Mouse (Mus musculus) stomach, embryonic 16.5 days (tissue): ENCODE measurements around the gene Pafah1b3. TPM values are rescaled to one million over a fixed set of nuclear protein-coding genes. Genes with fewer than 3 reads are reported as not detected.
A peak's percentile ranks its signal among the peaks of the same experiment; 100 is the strongest.
"Not testable (repeated sequence)": the region's sequence is repeated elsewhere in the genome, so short reads cannot be mapped to it uniquely, and the experiment has no call there.

Experiments
- ATAC-seq: fragments of 200-750 bp; cut with Nextera tagmentation; 2 replicates; pipeline ENCODE4 v1.8.0; 2017; ENCODE audit warnings: moderate number of reproducible peaks, moderate TSS enrichment; ENCODE audit not compliant: insufficient read depth, low FRiP score
- H3K27ac ChIP-seq: fragments of 300-500 bp; sonication (generic); 2 replicates; pipeline ENCODE4 v1.5.1; 2014; ENCODE audit warnings: low read length
- H3K27me3 ChIP-seq: fragments of 300-500 bp; sonication (generic); 2 replicates; pipeline ENCODE4 v1.6.1; 2014; ENCODE audit warnings: low read length, control low read depth, mixed read lengths; ENCODE audit not compliant: control insufficient read depth, insufficient read depth
- H3K36me3 ChIP-seq: fragments of 300-500 bp; sonication (generic); 2 replicates; pipeline ENCODE4 v1.6.1; 2014; ENCODE audit warnings: low read length; ENCODE audit not compliant: control insufficient read depth, insufficient read depth
- H3K4me1 ChIP-seq: fragments of 300-500 bp; sonication (generic); 2 replicates; pipeline ENCODE4 v1.6.1; 2014; ENCODE audit warnings: low read length, control low read depth, mixed read lengths; ENCODE audit not compliant: control insufficient read depth, insufficient read depth
- H3K4me2 ChIP-seq: fragments of 300-500 bp; sonication (generic); 2 replicates; pipeline ENCODE4 v1.6.1; 2014; ENCODE audit warnings: low read depth, low read length, mixed read lengths
- H3K4me3 ChIP-seq: fragments of 300-500 bp; sonication (generic); replicated peaks from 2 replicates; pipeline ENCODE4 v1.5.1; 2014; ENCODE audit warnings: mild to moderate bottlenecking, low read length
- H3K9ac ChIP-seq: fragments of 300-500 bp; sonication (generic); 2 replicates; pipeline ENCODE4 v1.6.1; 2014; ENCODE audit warnings: low read length
- H3K9me3 ChIP-seq: fragments of 300-500 bp; sonication (generic); replicated peaks from 2 replicates; pipeline ENCODE4 v1.6.1; 2016; ENCODE audit warnings: low read length, control low read depth; ENCODE audit not compliant: control insufficient read depth
- WGBS: fragments of 180-500 bp; shearing (Covaris S2); extraction: QIAGEN DNeasy Blood & Tissue Kit; methylation state at CpG from one replicate; pipeline ENCODE4 v1.1.7; 2014; 5-methylcytosine and 5-hydroxymethylcytosine counted together
- polyA plus RNA-seq: library from polyadenylated mRNA; unstranded; fragments of >200 nt; fragmentation: Nextera tagmentation; extraction: Ambion mirVana; gene quantifications from 2 replicates; pipeline ENCODE4 v1.2.1, GENCODE M21; 2015

The Pafah1b3 gene
- polyA plus RNA-seq, result 186 and 209 TPM in 2 replicates

- H3K36me3 ChIP-seq, result peaks cover 5% of the 10 kb centered on the region; the same call in 1 of the 2 replicates
- H3K4me1 ChIP-seq, result peaks cover 9% of the 10 kb centered on the region; the same call in 1 of the 2 replicates
- no peaks in the 10 kb centered on the region for H3K9me3 ChIP-seq
- ATAC-seq, result peak; percentile 91
- WGBS, result under 1% methylated on average over 51 of the region's 52 CpGs
- no peaks in the 10 kb centered on the region for H3K27me3 ChIP-seq
- H3K27ac ChIP-seq, result peak within 1 kb of the TSS; percentile 94
- H3K9ac ChIP-seq, result peak within 1 kb of the TSS; percentile 91
- H3K4me3 ChIP-seq, result peak within 1 kb of the TSS; percentile 61
- peak within 1 kb of the TSS; percentile 71 for H3K4me2 ChIP-seq
These were observed at the start of gene Pafah1b3 for GRCm38 (mm10) chr7:25297454-25298325. TSS of gene Pafah1b3 (minus strand) at chr7:25297986.

DNA sequence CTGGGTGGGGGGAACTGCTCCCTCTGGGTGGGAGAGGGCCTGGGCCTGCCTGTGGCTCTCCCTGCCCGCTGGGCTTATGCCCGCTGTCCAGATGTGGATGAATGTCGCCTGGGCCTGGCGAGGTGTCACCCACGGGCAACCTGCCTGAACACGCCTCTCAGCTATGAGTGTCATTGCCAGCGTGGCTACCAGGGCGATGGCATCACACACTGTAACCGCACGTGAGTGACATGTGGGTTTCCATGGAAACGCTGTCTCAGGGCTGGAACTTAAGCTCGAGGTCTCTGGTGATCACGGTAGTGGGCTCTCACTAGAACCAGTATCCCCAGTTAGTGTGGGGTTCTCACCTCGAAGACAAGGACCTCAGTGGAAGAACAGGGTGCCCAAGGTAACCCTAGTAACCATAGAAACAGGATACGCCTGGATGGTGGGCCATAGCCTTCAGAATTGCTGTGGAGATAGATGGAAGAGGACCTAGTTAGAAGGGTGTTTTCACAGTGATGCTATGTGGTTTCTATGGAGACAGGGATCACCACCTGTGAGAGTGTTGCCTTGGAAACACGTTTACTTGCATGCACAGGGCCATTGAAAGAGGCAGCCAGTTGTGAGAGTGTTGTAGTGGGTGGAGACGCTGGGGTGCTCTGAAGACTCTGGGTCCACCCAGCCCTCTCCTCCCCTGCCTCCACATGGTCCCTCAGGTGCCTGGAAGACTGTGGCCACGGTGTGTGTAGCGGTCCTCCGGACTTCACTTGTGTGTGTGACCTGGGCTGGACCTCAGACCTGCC, 43.4 kb upstream of the Pafah1b3 start:
- ATAC-seq, result no peak
- Histone ChIP-seq H3K4me3 (no peak overlapping the region), H3K36me3 (no peaks in the 10 kb centered on the region; the same call in 1 of the 2 replicates), H3K4me2 (no peak overlapping the region), H3K27me3 (no peaks in the 10 kb centered on the region), H3K4me1 (no peaks in the 10 kb centered on the region), H3K27ac (no peak overlapping the region), H3K9ac (no peak overlapping the region), H3K9me3 (no peaks in the 10 kb centered on the region)
- WGBS, result 82% methylated on average over 20 of the region's 20 CpGs

DNA sequence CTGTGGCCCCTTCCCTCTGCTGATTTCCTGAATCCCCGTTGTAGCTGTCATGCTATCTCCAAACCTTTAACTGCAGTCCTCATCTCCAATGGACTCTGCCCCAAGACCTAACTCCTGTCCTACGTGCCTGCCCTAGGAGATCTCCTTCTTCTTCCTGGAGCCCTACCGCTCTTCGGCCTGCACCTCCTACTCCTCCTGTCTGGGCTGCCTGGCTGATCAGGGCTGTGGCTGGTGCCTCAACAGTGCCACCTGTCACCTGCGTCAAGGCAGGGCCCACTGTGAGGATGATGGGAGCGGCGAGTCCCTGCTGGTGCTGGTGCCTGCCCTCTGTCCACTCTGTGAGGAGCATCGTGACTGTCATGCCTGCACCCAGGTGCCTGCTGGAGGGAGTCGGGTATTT, 41.5 kb upstream of the Pafah1b3 start:
- no peaks in the 10 kb centered on the region for H3K4me1 ChIP-seq
- H3K9ac ChIP-seq, result no peak overlapping the region
- H3K27me3 ChIP-seq, result no peaks in the 10 kb centered on the region
- ATAC-seq, result no peak
- WGBS, result 85% methylated on average over 9 of the region's 9 CpGs
- H3K36me3 ChIP-seq, result no peaks in the 10 kb centered on the region; the same call in 1 of the 2 replicates
- H3K9me3 ChIP-seq, result no peaks in the 10 kb centered on the region
- no peak overlapping the region for H3K4me3 ChIP-seq
- no peak overlapping the region for H3K27ac ChIP-seq
- no peak overlapping the region for H3K4me2 ChIP-seq

GRCm38 (mm10) chr7:25334472-25334871, 36.7 kb upstream of the Pafah1b3 start:
- H3K36me3 ChIP-seq, result no peaks in the 10 kb centered on the region; the same call in 1 of the 2 replicates
- no peaks in the 10 kb centered on the region for H3K9me3 ChIP-seq
- H3K4me3 ChIP-seq, result no peak overlapping the region
- H3K9ac ChIP-seq, result no peak overlapping the region
- ATAC-seq, result no peak
- no peaks in the 10 kb centered on the region for H3K27me3 ChIP-seq
- WGBS, result 87% methylated on average over 12 of the region's 12 CpGs
- no peak overlapping the region for H3K4me2 ChIP-seq
- H3K4me1 ChIP-seq, result no peaks in the 10 kb centered on the region
- H3K27ac ChIP-seq, result no peak overlapping the region

GRCm38 (mm10) chr7:25333596-25334307, 36.0 kb upstream of the Pafah1b3 start:
- no peaks in the 10 kb centered on the region; the same call in 1 of the 2 replicates for H3K36me3 ChIP-seq
- no peak overlapping the region for H3K27ac ChIP-seq
- no peaks in the 10 kb centered on the region for H3K27me3 ChIP-seq
- WGBS, result 44% methylated on average over 16 of the region's 16 CpGs
- no peaks in the 10 kb centered on the region for H3K9me3 ChIP-seq
- no peak overlapping the region for H3K4me3 ChIP-seq
- H3K4me1 ChIP-seq, result no peaks in the 10 kb centered on the region
- ATAC-seq, result peak; percentile 67; the same call in 1 of the 2 replicates
- H3K9ac ChIP-seq, result no peak overlapping the region
- H3K4me2 ChIP-seq, result no peak overlapping the region

DNA sequence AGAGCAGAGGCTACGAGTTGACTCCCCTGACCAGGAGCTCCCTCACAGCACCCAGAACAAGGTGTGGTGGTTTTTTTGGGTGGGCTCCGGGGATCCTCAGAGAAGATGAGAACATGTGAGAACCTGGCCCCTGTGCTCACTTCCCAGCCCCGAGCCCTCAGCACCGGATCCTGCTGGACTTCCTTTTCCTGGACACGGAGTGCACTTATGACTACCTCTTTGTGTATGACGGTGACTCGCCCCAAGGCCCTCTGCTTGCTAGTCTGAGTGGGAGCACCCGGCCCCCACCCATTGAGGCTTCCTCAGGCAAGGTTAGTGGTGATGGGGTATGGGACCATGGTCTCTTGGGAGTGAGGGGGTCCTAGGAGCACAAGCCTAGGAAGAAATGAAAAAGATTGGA, 28.4 kb upstream of the Pafah1b3 start:
- Histone ChIP-seq H3K4me3 (no peak overlapping the region), H3K36me3 (no peaks in the 10 kb centered on the region), H3K9me3 (no peaks in the 10 kb centered on the region), H3K27ac (no peak overlapping the region), H3K9ac (no peak overlapping the region), H3K4me1 (peaks cover 8% of the 10 kb centered on the region), H3K27me3 (no peaks in the 10 kb centered on the region), H3K4me2 (no peak overlapping the region)
- no peak for ATAC-seq
- 70% methylated on average over 8 of the region's 8 CpGs for WGBS

- not testable (repeated sequence) for H3K9me3 ChIP-seq, H3K4me2 ChIP-seq, H3K9ac ChIP-seq, H3K36me3 ChIP-seq, H3K27ac ChIP-seq, H3K4me3 ChIP-seq, ATAC-seq, H3K4me1 ChIP-seq, H3K27me3 ChIP-seq
- 89% methylated on average over 5 of the region's 6 CpGs for WGBS
These were observed 27.6 kb upstream of the Pafah1b3 start for GRCm38 (mm10) chr7:25325431-25325830.

GRCm38 (mm10) chr7:25323219-25323618, 25.4 kb upstream of the Pafah1b3 start:
- no peak for ATAC-seq
- Histone ChIP-seq H3K4me1 (peaks cover 8% of the 10 kb centered on the region), H3K9ac (no peak overlapping the region), H3K9me3 (no peaks in the 10 kb centered on the region), H3K27me3 (no peaks in the 10 kb centered on the region), H3K4me2 (no peak overlapping the region), H3K36me3 (no peaks in the 10 kb centered on the region), H3K27ac (no peak overlapping the region), H3K4me3 (no peak overlapping the region)
- WGBS, result 83% methylated on average over 2 of the region's 2 CpGs
